Mouse (Mus musculus) adrenal gland, adult (tissue): ENCODE measurements around the gene Glb1.
"Not testable (repeated sequence)": the region's sequence is repeated elsewhere in the genome, so short reads cannot be mapped to it uniquely, and the experiment has no call there.

Experiments used
- DNase-seq, 2 experiments: peaks; one replicate each; pipeline ENCODE4 v3.0.0; 2022 to 2023; ENCODE audit warnings: low spot score in 1 of 2; ENCODE audit not compliant: inconsistent age in 2 of 2

Gene Glb1

DNA sequence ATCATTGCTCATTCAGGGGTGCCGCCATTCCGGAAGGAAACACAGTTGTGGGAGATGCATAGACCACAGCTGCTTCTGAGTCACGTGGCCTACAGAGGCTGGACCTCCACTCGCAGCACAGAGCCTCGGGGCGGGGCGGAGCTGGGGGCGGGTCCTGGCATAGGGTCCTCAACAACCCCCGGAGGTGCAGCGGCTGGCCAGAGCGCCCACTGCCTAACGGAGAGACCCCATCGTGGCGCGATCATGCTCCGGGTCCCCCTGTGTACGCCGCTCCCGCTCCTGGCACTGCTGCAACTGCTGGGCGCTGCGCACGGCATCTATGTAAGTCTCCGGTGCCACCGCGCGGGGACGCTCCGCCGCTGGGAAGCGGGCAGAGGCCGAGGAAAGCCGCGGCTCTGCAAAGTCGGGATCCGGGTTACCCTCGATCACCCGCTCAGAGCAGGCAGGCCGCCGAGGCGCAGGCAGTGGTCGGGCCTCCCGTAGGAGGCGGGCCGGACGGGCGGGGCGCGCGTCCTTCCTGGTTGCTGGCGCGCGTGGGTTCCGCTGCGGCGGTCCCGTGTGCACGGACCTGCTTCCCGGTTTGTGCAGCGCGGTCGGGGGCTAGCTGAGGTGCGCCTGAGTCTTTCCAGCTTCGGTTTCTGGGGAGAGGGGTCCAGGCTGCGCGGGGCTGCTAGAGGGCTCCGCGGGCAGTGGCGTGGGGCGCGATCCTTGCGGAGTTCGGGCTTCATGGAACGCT, at the start of gene Glb1, which contains the start of gene Tmppe:
Gene Glb1 (plus strand): TSS at position 128 of the 736 bp plus-strand sequence.
Gene Tmppe (plus strand): TSS at position 157 of the 736 bp plus-strand sequence.
- DNase-seq, result peak; percentile 88 to 95

DNA sequence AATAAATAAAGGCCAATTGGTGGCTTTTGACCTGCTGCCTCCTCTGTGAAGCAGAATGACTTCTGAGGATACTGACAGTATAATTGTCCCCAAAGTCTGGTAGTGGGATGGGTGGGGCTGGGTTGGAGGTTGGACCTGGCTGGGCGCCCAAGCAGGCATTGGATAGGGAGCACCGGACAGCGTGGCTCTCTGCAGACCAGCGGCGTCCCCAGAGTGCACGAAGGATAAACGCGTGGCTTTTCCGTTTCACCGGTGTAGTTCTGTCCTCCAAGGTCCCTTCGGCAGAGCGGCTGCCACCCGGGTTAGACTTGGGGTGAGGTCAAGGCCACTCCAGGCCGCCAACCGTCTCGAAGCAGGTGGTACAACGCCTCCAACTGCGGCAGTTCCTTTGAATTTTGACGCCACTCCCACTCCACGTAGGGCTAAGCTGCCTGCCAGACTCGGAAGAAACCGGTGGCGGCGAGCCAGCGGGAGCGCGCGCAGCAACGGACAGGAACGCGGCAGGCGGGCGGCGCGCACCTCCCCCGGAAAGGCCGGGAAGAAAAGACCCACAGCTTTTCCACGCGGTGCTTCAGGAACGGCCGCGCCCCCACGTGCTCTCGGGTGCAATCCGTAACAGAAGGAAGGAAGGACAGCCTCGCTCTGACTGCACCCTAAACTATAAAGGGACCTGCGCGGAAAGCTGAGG, 32.9 kb upstream of the Glb1 start:
- peak; percentile 86 to 95 for DNase-seq

- DNase-seq, result no peak
These were observed 32.4 kb upstream of the Glb1 start for GRCm38 (mm10) chr9:114368471-114368858.

DNA sequence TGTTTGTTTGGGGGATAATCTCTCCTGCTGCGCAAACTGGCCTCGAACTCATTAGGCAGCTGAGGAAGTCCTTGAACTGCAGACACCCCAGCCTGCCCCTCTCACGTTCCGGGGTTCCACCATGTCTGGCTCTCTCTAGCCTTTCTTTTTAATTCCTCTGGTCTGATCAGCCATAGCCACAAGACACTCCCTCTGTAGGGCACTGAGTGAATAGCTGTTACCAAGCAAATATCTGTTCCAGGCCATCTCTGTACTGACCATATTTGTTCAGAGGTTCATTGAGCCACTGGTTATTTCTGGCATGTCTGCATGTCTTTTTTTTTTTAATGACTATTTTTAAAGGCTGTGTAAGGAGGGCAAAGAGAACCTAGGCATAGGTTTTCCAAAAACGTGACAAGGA, 31.5 kb upstream of the Glb1 start:
- peak in 1 of 2 experiments; percentile 60 for DNase-seq

GRCm38 (mm10) chr9:114371717-114372116, 29.2 kb upstream of the Glb1 start:
- DNase-seq, result not testable (repeated sequence)

DNA sequence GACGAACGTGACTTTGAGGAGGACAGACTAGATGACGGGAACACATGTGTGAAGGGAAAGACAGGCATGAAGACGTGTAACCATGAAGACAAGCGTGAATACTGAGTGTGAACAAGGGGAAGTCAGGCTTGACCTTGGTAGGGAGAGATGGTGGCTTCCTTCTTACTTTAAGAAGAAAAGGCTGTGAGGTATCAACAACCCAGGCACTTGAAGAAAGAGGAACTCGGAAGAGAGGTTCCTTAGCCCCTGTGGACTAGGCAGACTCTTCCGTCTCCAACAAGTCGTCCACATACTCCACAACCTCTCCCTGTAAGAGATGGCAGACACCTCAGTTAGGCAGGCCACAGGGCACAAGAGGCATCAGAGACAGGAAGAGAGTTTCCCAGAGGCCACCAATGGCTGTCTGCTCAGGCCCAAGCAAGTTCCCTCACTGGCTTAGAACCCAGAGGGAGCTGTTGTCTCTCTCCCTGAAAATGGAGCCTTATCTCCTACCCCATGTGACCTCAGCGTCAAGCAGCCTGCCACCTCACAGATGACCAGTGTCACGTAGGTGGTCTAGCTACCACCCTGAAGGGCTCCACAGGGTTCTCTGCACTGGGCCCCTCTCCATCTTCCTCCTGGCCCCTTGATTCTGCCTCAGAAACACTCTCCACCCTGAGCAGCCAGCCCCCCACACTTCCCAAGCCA, 25.5 kb upstream of the Glb1 start:
- no peak for DNase-seq

DNA sequence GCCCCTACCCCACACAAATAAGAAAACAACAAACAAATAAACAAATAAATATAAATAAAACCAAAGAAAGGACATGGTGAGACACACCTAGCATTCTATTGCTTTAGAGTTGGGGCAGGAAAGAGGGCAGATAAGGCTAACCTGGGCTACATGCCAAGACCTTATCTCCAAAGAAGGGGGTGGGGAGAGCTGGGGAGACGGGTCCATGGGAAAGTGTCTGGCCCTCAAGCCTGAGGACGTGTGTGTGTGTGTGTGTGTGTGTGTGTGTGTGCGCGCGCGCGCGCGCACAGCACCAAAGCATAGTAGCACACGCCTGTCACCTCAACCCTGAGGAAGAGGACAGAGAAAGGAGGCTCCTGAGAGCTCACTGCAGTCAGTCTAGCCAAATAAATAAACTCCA, 23.7 kb upstream of the Glb1 start:
- DNase-seq, result no peak

- no peak for DNase-seq
These were observed 21.0 kb upstream of the Glb1 start for GRCm38 (mm10) chr9:114379871-114380270.

DNA sequence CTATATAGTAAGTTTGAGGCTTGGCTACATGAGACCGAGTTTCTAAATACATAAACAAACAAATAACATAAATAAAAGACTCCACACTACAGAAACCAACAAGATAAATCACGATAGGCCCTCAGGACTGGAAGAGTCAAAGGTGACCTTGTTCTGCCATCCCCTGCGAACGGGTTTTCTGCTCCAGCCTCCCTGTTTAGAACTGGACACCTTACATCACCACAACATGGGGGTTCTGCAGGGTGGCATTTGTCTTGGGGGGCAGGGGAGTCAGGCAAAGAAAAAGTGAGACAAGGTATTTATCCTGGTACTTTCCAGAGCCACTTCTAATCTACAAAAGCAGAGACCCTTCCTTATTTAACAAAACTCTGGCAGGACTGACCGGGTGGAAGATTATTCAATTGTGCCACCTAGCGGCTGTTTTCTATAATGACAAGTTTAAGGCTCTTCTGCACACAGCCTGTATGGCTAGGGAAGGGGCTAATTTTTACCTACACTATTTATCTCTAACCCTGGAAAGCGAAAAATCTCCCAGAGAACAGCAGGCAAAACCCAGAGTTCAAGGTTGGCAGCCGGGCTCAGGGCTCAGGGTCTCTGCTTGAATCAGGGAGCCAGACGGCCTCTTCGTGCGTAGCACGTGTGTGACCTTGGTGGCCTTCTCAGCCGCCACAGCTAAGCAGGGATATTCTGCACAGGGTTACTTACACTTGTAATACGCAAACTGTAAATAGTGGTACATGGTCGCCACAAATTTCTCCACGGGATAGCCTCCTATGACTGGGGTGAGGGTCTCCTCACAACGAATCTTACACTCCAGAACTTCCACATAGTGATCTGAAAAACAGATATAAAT, 19.8 kb upstream of the Glb1 start:
- peak; percentile 46 to 87 for DNase-seq

DNA sequence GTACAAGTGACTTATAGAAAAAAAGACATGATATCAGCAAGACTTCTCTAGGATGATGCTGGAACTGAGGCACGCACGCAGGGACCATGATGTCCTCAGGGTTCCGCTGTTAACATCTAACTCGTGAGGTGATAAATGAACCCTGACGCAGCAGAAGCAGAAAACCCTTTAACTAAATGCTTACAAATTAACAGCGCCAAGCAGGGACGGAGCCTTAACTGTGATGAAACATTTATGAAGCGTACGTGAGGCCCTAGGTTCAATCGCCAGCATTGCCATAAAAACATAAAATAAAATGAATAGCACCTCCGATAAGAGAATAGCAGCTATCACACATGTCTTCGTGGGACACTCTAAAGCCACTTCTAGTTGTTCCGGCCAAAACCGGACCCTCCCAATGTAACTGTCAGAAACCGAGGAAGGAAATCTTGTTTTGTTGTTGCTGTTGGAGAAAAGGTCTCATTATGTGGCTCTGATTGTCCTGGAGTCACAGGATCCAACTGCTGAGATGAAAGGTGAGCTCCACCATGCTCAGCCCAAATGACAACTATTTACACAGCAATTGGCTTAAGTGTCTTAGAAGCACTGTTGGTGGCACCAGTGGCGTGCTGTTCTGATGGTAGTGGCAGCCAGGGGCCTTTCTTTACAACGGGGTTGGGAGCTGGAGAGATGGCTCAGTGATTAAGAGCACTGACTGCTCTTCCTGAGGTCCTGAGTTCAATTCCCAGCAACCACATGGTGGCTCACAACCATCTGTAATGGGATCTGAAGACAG, 17.8 kb upstream of the Glb1 start:
- no peak for DNase-seq

DNA sequence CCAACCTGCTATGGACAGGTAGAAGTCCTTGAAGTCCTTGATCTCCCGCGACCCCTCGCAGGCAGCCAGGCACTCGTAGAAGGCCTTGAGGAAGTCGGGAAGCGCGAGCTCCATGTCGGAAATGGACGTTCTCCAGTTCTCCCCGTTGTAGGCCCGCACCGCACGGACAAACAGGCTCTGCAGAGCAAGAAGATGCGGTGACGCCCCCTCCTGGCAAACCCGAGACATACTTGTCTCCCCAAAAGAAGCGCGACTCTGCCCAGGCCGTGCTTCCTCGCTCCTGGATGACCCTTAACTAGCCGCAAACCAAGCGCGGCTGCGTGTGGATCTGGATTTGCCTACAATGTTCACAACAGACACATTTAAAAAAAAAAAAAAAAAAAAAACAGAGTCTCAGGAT, 16.2 kb upstream of the Glb1 start:
- DNase-seq, result no peak

- DNase-seq, result no peak
These were observed 15.7 kb upstream of the Glb1 start for GRCm38 (mm10) chr9:114385160-114385559.

- peak in 1 of 2 experiments; percentile 67 for DNase-seq
These were observed 13.8 kb upstream of the Glb1 start for GRCm38 (mm10) chr9:114387086-114387485.

GRCm38 (mm10) chr9:114388288-114388687, 12.6 kb upstream of the Glb1 start:
- peak in 1 of 2 experiments; percentile 51 for DNase-seq

DNA sequence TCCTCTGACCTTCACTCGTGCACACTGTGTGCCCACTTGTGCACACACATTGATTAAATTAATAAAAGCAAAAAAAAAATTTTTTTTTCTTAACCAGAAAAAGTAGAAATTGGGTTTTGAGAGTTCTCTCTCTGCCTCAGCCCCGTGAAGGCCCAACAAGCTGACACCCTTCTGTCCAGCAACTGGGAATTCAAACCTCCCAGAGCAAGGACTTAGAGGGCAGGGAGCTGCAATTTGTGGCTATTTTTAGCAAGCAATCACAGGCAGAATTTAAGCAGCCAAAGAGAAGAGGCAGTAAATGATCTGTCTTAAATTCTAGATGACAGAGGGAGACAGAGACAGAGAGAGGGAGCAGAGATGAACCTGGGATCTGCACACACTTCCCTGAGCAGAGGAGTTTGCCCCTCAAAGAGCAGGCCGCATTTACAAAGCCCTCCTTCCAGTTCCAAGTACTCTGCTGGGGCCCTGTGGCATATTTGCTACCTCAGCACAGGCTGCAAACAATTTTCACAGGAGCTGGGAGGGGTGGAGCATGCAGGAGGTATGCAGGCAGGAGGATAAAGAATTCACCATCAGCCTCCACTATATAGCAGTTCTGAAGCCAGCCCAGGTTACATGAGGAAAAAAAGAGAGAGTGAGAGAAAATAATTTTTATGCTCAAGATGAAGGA, 12.0 kb upstream of the Glb1 start:
- DNase-seq, result peak in 1 of 2 experiments; percentile 62

GRCm38 (mm10) chr9:114389371-114389904, 11.4 kb upstream of the Glb1 start:
- DNase-seq, result peak in 1 of 2 experiments; percentile 59

GRCm38 (mm10) chr9:114389905-114390748, 10.7 kb upstream of the Glb1 start, which contains the start of gene Crtap:
Gene Crtap, minus strand, starts transcription at chr9:114390675.
- peak; percentile 85 to 91 for DNase-seq

DNA sequence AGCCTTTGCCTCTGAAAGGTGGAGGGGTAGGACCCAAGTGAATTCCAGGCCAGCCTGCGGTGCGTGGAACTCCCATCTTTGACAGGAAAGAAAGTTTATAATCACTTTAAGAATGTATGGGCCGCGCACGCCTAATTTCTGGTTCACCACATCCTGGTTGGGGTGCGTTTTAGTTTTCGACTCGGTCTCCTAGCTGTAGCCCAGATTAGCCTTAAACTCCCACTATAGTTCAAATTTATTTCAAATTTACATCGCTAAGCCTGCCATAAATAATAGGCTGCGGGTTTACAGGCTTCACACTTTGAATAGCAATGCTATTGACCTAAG, 10.2 kb upstream of the Glb1 start:
- DNase-seq, result no peak
